Mouse (Mus musculus) retina, adult 2 months (tissue): Measurements from ENCODE around the gene Trem1.

Experiments used
- DNase-seq: peaks from one replicate; pipeline ENCODE4 v3.0.0-alpha.2; 2012; ENCODE audit warnings: low read depth, low spot score

The Trem1 gene

GRCm38 (mm10) chr17:48232518-48232917, at the start of gene Trem1:
TSS of gene Trem1 (plus strand) at chr17:48232768.
- no peak for DNase-seq

- DNase-seq: no peak
Observed at GRCm38 (mm10) chr17:48185252-48185651, 47.3 kb upstream of the Trem1 start.

GRCm38 (mm10) chr17:48192366-48192765, 40.2 kb upstream of the Trem1 start:
- DNase-seq: no peak

DNA sequence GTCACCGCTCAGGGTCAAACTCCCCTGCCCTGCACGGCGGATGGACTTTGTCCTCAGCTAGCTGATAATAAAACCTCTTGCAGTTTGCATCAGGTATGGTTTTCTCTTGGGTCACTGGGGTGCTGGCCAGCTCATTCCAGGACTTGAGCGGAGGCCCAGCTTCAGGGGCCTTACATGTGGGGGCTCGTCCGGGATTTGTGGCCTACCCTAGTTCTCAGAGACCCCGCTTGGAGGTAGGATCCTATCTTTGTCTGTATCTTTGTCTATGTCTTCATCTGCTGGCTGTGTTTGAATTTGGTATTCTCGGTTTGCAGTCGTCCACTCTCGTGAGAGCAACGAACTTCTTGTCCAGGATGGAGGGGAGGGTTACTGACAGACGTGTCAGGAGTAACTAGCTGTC, 29.5 kb upstream of the Trem1 start:
- DNase-seq: no peak

GRCm38 (mm10) chr17:48212596-48212995, 20.0 kb upstream of the Trem1 start:
- DNase-seq: no peak

DNA sequence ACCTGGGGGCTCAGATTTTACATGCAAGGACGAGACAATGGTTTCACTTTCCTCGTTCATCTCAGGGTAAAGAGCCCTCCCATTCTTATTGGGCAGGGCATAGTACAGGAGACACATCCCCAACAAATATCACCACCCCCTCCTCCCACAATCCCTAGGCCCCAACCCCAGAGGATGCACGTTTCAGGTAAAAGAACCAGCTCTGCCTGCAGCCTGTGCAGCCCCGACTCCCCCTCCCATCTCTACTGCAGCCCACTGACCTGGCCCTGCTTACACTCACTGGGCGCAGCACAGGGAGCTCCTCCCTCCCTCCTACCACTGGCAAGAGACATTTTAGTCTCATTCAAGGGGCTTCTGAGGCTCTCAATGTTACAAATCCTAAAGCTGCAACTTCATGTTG, 19.1 kb upstream of the Trem1 start:
- no peak for DNase-seq

GRCm38 (mm10) chr17:48215429-48215828, 17.1 kb upstream of the Trem1 start:
- no peak for DNase-seq

DNA sequence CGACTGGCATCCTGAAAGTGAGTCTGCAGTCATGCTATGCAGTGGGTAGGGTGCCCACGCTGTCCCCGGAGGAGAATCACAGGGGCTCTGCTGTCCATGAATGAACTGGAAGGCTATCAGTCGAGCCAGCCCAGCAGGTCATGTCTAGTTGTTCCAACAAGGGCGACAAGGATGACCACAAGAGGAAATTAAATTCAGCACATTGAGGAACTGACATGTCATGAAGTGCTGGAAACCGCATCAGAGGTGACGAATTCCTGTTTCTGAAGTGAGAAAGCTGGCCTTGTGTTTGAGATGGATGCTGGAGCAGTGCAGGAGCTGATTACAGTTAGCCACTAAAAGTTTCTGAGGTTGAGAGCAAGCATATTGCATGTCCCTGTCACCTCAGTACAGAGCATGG, 1.9 kb upstream of the Trem1 start:
- no peak for DNase-seq

GRCm38 (mm10) chr17:48233789-48234188, 1.2 kb downstream of the Trem1 start:
- no peak for DNase-seq

- DNase-seq: no peak
Observed at GRCm38 (mm10) chr17:48234550-48234949, 2.0 kb downstream of the Trem1 start.

GRCm38 (mm10) chr17:48235773-48236370, 3.3 kb downstream of the Trem1 start:
- no peak for DNase-seq

DNA sequence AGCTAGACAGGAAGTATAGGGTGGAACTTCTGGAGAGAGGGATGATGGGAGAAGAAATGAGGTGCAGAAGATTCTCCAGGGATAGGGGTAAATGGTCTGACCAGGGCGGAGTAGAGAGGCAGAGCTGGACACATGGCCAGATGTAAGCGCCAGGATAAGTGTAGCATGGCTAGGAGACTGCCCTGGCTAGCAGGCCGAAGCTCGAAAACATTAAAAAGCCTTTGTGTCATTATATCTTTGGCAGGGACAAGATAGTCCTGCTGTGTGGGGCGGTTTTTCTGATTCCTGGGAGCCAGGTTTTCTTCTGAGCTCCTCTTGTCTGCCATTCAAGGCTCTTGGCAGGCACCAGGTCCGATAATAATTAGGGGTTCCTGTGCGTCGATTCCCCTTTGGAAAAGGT, 5.1 kb downstream of the Trem1 start:
- DNase-seq: no peak

DNA sequence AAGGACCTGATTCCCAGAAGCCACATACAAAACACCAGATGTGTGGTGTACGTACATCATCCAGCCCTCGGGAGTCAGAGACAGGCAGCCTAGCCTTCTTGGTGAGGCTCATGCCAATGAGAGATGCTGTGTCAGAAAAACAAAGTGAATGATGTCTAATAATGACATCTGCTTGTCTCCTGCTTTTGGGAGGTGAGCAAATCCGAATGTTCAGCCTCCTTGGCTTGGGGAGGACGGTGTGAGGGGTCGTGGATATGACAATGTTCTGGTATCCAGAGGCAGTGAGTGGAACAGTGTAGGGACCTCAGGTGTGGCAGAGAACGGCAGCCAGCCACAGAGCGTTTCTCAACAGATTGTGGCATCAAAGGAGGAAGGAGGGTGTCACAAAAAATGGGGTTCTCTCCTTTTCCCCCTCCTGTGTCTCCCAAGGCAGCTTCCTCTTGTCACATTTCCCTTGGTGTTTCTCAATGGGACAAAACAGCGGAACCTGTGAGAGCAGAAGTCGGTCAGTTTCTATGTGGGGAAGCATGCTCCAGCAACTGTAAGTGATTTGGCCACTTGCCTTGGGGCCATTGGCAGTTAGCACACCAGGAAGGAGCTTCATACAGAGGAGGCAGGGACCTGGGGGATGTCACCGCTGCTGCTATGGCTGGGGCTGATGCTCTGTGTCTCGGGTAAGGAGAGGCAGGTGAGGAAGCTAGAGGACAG, 14.8 kb downstream of the Trem1 start, which contains the start of gene Trem3:
Trem3 (plus strand) TSS at position 557 of the 708 bp plus-strand sequence.
- DNase-seq: no peak

GRCm38 (mm10) chr17:48249039-48249438, 16.5 kb downstream of the Trem1 start:
- no peak for DNase-seq

GRCm38 (mm10) chr17:48249501-48249900, 16.9 kb downstream of the Trem1 start:
- no peak for DNase-seq

DNA sequence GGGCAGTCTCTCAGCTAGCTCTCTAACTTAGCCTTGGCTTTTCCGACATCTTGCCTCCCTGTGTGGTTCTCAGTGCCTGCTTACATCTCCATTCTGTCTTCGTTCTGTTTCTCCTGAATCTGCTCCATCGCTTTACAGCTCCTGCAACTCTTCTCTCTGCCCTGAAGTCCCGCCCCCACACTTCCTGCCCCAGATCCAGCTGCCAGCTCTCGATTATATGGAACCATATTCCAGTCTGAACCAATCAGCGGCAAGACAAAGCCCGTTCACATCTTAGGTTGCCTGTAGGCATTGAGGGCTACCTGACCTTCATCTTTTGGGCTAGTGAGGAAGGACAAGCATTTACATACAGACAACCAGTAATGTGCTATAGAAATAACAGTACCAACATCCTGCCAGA, 18.1 kb downstream of the Trem1 start:
- DNase-seq: no peak

GRCm38 (mm10) chr17:48256575-48256974, 24.0 kb downstream of the Trem1 start:
- no peak for DNase-seq

DNA sequence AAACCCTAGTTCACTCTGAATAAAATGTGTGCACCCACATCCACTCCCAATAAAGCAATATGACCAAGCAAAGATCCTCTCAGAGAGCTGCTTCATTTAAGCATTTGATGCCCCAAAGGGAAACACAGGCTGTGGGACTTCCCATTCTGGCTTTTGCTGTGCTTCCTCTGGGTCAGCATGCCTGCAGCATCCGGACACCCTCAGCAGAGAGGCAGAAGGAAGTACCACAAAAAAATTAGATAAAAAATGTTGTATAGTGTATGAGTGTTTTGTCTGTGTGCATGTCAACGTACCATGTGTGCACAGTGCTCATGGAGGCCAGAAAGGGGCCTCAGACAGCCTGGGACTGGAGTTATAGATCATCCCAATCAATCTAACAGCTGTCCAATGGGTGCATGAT, 29.3 kb downstream of the Trem1 start:
- no peak for DNase-seq

GRCm38 (mm10) chr17:48263741-48264362, 31.3 kb downstream of the Trem1 start, which contains the start of gene Treml4:
TSS of gene Treml4 (plus strand) at chr17:48264295.
- no peak for DNase-seq

DNA sequence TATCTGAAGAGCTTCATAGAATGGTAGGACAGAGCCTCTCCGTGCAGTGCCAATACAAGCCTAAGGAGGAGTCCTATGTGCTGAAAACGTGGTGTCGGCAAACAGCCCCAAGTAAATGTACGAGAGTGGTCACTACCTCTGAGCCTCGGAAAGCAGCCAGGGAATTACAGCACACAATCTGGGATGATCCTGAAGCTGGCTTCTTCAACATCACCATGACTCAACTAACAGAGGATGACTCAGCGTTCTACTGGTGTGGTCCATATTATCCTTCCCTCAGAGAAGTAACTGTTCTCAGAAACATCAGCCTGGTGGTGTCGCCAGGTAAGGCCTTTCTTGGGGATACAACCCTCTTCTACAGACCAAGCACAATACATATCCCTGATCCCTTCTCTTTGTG, 32.1 kb downstream of the Trem1 start:
- DNase-seq: no peak

GRCm38 (mm10) chr17:48266138-48266537, 33.6 kb downstream of the Trem1 start:
- no peak for DNase-seq

DNA sequence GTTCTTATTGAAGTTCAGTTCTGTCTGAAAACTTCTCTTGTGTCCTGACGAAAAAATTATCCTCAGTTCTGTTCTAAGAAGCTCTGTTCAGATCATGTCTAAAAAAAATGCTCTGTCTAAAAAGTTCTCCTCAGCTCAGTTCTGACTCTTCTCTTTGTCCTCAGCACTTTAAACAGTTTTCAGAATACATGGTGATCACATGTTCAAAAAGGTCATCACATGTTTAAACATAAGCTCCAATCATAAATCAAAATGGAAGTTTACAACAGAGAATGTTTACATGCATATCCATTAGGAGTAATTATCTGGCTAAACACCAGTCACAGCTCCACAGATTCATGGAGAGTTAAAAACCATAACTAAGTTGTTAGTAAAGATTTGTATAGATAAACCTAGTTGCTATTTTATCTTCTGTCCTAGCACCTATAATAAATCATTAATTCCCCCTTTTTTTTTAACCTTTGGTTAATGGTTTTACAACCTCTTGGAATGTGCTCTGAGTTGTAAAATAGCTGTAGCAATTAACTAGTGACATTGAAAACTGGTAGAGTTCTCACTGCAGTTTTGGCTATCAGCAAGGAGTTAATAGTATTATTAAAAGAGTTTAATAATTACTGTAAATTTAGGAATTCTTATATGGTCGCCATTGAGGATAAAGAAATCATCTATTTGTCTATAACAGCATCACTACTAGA, 34.2 kb downstream of the Trem1 start:
- no peak for DNase-seq
